Mouse (Mus musculus): ENCODE data around the gene C1qtnf7.

The C1qtnf7 gene

DNA sequence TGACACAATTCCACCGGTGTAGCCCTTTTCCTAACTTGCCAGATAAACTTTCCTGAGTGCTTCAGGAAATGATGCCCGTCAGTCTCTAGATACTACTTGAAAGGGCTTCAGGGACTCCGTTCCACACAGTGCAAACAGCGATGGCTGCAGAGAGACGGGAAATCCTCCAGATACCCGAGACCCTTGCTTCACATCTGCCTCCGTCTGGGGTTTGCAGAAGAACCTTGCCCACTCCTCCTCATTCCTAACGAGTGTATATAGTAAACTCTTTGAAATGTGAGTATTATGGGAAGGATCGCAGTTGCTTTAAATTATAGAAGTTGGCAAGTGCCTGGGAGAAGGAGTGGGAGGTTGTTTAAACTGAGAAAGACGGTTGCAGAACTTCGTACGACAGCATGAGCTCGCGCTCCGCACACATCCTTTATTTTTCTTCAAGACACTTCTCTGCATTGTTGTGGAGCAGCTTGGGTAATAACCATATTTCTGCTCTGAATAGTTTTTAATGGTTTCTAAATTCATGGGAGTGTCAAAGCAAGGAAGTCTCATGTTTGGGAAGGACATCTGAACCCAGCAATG, at the start of gene C1qtnf7:
C1qtnf7 (plus strand) TSS at position 138 of the 576 bp plus-strand sequence.
- no peak for DNase-seq (ENCODE audit: low spot score in 2 of 2)

GRCm38 (mm10) chr5:43466762-43467161, 48.6 kb upstream of the C1qtnf7 start:
- no peak for DNase-seq (ENCODE audit: low spot score in 2 of 2)

GRCm38 (mm10) chr5:43467214-43467613, 48.1 kb upstream of the C1qtnf7 start:
- DNase-seq (ENCODE audit: low spot score in 2 of 2): no peak

- no peak for DNase-seq (ENCODE audit: low spot score in 2 of 2)
Observed at GRCm38 (mm10) chr5:43468937-43469336, 46.4 kb upstream of the C1qtnf7 start.

- no peak for DNase-seq (ENCODE audit: low spot score in 2 of 2)
Observed at GRCm38 (mm10) chr5:43477953-43478352, 37.4 kb upstream of the C1qtnf7 start.

GRCm38 (mm10) chr5:43480046-43480445, 35.3 kb upstream of the C1qtnf7 start:
- no peak for DNase-seq (ENCODE audit: low spot score in 2 of 2)

- no peak for DNase-seq (ENCODE audit: low spot score in 2 of 2)
Observed at GRCm38 (mm10) chr5:43480786-43481185, 34.6 kb upstream of the C1qtnf7 start.

GRCm38 (mm10) chr5:43481824-43482223, 33.5 kb upstream of the C1qtnf7 start:
- no peak for DNase-seq (ENCODE audit: low spot score in 2 of 2)

GRCm38 (mm10) chr5:43501887-43502286, 13.5 kb upstream of the C1qtnf7 start:
- no peak for DNase-seq (ENCODE audit: low spot score in 2 of 2)

- no peak for DNase-seq (ENCODE audit: low spot score in 2 of 2)
Observed at GRCm38 (mm10) chr5:43504243-43504786, 11.0 kb upstream of the C1qtnf7 start.

- DNase-seq (ENCODE audit: low spot score in 2 of 2): no peak
Observed at GRCm38 (mm10) chr5:43508470-43508869, 6.9 kb upstream of the C1qtnf7 start.

GRCm38 (mm10) chr5:43508892-43509291, 6.4 kb upstream of the C1qtnf7 start:
- DNase-seq (ENCODE audit: low spot score in 2 of 2): no peak

DNA sequence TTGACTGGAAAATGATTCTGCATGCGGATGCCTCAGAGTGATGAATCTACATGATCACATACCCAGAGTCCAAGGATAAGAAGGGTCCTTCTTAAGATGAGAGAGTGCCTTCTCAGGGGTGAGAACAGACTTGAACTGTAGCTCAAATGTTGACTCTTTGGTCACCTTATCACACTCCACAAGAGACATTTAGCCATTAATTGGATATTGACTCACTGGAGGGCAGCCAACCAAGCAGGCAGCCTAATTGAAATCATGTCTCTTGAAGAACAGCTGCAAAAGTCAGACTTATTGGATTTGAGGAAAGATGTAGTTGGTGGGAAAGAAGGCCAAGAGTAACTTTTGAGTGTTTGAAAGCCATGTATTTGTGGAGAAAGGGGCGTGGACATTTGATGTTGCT, 4.2 kb upstream of the C1qtnf7 start:
- DNase-seq (ENCODE audit: low spot score in 2 of 2): no peak

GRCm38 (mm10) chr5:43516491-43516890, 1.2 kb downstream of the C1qtnf7 start:
- DNase-seq (ENCODE audit: low spot score in 2 of 2): no peak

DNA sequence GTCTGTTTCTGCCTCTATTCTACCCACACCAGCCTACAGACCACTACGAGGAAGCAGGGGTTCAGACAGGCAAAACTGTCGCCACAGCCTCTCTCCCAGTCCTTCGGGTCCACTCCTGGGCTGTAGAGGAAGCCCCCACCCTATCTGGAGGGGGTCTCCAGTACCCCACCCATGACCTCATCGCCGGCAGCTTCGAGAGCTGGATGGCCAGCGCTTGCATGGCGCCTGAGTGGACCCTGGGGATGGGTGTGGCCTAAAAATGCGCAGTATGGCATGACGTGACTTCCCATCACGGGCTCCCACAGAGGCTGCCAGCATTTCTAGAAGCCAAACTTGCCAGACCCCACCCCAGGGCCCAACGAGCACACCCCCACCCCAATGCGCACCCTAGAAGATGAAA, 2.0 kb downstream of the C1qtnf7 start:
- no peak for DNase-seq (ENCODE audit: low spot score in 2 of 2)

DNA sequence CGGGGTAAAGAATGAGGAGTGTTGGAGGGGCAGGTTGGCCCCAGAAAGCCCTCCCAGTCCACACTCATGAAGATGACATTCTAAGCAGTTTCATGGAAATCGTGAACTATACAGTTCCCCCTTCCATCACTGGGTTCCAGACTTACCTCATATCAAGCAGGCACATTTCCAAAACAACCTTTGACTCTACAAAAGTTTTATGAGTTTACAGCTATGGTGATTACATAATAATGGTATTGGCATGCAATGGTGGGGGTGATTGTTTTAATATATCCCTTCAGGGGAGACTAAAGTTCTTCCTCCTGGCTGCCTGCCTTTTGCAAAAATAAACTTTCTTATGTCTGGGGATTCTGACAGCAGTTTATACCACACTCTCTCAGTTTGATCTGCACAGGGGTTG, 4.6 kb downstream of the C1qtnf7 start:
- no peak for DNase-seq (ENCODE audit: low spot score in 2 of 2)

- DNase-seq (ENCODE audit: low spot score in 2 of 2): no peak
Observed at GRCm38 (mm10) chr5:43521369-43521768, 6.0 kb downstream of the C1qtnf7 start.

GRCm38 (mm10) chr5:43522866-43523265, 7.5 kb downstream of the C1qtnf7 start:
- no peak for DNase-seq (ENCODE audit: low spot score in 2 of 2)

DNA sequence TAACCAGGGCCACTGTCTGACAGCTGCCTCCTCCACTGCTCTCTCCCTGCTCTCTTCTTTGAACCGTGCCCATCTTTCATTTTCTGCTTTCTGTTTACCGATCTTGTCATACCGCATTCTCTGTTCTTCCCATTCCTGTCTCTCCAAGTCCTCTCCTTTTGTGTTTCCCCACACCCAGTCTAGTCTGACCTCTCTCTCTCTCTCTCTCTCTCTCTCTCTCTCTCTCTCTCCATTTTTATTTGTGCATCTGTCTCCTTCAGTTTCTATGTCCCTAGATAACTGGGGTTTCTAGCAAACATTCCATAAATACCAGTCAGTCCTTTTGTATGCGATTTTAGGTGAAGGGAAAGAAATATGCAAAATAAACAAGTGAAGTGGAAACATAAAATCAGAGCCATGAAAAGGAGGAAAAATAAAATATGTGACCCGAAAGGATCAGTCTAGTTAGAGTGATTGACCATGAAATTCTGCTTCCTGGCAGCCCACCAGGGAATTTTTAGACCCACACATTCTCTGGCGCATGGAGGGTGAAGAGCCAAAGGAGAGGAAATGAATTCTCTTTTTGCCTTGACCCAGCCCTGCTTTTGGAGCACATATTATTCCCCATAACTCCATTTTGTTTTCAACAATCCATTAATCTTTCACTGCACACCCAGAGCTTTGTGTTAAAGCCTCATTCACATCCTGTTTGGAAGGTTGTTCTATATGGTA, 11.7 kb downstream of the C1qtnf7 start:
- DNase-seq (ENCODE audit: low spot score in 2 of 2): no peak

DNA sequence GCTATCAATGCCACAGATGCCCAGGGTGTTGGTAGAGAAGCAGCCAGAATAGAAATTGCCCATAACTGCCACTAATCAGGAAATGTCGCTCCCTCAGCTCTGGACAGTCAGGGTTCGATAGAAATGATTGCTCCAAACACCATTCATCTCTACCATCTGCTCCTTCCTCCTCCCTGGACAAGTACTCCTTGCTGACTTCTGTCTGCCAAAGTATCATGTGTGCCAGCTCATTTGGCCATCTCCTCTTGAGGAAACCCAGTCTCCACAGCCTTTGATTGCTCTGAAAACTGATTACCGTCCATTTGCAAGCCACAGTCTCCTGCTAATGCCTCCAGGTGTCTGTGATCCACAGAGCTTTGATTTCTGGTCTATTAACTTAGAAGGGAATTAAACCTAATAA, 14.8 kb downstream of the C1qtnf7 start:
- DNase-seq (ENCODE audit: low spot score in 2 of 2): no peak

DNA sequence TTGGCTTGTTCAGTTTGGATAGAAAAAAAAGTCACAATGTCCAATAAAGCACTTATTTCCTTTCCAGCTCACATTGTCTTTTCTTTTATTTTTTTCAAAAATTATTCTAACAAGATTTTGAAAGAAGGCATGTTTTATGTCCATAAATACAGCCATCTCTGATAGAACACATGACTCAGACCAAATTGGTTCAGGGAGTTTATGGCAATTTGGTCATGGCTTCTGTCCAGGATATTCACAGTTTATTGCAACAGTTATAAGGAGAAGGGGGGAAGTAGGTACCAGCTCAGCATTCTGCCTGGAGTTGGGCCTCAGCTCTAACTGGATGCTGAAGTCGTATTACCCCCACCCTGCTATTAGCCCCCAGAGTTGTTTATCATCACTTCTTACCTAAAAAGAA, 15.5 kb downstream of the C1qtnf7 start:
- no peak for DNase-seq (ENCODE audit: low spot score in 2 of 2)

DNA sequence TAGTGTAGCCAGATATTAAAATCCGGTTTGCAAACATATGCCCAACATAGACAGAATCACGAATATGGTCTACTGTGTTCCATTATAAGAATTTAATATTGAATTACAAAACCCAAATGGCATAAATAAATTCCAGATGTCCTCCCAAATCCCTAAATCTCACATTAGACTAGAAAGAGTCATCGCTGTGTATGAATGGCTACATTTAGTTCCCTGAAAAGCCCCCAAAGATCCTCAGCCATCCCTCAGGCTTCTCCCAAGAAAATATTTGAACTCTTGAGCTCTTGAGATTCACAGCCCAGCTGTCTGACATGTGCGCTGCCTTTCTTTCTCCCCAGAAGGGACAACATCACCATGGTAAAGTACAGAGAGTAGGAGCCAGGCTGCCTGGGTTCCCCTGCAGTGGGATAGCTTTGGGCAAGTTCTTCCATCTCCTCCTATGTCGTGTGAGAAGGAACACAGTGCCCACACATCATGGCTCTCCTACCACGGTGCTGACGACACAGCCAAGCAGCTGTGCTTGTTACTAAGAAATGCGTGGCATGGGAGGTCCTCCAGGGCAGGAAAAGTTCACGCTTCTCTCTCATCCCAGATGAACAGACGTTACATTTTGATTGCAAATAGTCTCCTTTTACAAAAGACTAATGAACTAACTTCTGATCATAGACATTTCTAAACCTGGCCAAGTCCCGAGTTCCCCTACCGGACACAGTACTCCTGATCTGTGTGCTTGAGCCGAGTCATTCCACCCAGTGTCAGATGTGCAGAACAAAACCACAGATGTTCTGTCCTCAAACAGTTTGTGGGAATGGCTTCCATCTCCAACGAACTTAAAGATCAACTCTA, 23.2 kb downstream of the C1qtnf7 start:
- DNase-seq (ENCODE audit: low spot score in 2 of 2): no peak

DNA sequence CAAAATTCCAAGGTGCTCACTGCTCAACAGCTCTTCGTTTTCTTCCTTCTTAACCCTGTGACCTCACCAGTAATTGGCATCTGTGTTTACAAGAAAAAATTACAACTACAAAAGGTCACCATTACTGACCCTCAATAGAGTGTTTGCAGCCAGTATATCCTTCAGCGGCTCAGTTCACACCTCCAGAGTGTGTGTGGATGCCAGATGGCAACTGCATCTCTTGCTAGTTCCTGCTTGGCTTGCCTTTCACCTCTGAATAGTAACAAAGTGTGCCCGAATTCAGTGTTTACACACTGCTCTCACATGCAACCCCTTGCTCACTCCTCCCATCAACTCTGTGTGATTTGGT, 23.8 kb downstream of the C1qtnf7 start:
- DNase-seq (ENCODE audit: low spot score in 2 of 2): no peak

Measured in spleen, postnatal 14 days (tissue).